Mouse (Mus musculus) forebrain, embryonic 13.5 days (tissue): Measurements from ENCODE around the gene Kras. TPM values are rescaled to one million over a fixed set of nuclear protein-coding genes. Genes with fewer than 3 reads are reported as not detected.

Experiments
- ATAC-seq: fragments of 200-750 bp; cut with Nextera tagmentation; 2 replicates; pipeline ENCODE4 v1.8.0; 2017
- H3K27ac ChIP-seq: fragments of 300-500 bp; sonication (generic); 2 replicates; pipeline ENCODE4 v1.5.1; 2015; ENCODE audit warnings: inconsistent platforms, mild to moderate bottlenecking, moderate library complexity
- H3K27me3 ChIP-seq: fragments of 300-500 bp; sonication (generic); 2 replicates; pipeline ENCODE4 v1.6.1; 2015; ENCODE audit warnings: mild to moderate bottlenecking, inconsistent platforms
- H3K36me3 ChIP-seq: fragments of 300-500 bp; sonication (generic); 2 replicates; pipeline ENCODE4 v1.6.1; 2015; ENCODE audit warnings: mild to moderate bottlenecking, inconsistent platforms; ENCODE audit not compliant: poor library complexity, severe bottlenecking
- H3K4me1 ChIP-seq: fragments of 300-500 bp; sonication (generic); 2 replicates; pipeline ENCODE4 v1.6.1; 2015; ENCODE audit warnings: inconsistent platforms
- H3K4me2 ChIP-seq: fragments of 300-500 bp; sonication (generic); 2 replicates; pipeline ENCODE4 v1.6.1; 2015; ENCODE audit warnings: inconsistent platforms, mild to moderate bottlenecking, moderate library complexity
- H3K4me3 ChIP-seq: fragments of 300-500 bp; sonication (generic); 2 replicates; pipeline ENCODE4 v1.5.1; 2015; ENCODE audit warnings: mild to moderate bottlenecking, inconsistent platforms
- H3K9ac ChIP-seq: fragments of 300-500 bp; sonication (generic); 2 replicates; pipeline ENCODE4 v1.6.1; 2015; ENCODE audit warnings: mild to moderate bottlenecking, inconsistent platforms
- H3K9me3 ChIP-seq: fragments of 300-500 bp; sonication (generic); replicated peaks from 2 replicates; pipeline ENCODE4 v1.6.1; 2016; ENCODE audit warnings: inconsistent platforms
- WGBS: fragments of 180-500 bp; shearing (Covaris S2); methylation state at CpG from one replicate; pipeline ENCODE4 v1.1.7; 2015; 5-methylcytosine and 5-hydroxymethylcytosine counted together
- polyA plus RNA-seq: library from polyadenylated mRNA; unstranded; fragments of >200 nt; fragmentation: Nextera tagmentation; extraction: Ambion mirVana; gene quantifications from 2 replicates; pipeline ENCODE4 v1.2.1, GENCODE M21; 2015

The Kras gene
- polyA plus RNA-seq, 1 experiment from 2014 or later: 107 TPM

DNA sequence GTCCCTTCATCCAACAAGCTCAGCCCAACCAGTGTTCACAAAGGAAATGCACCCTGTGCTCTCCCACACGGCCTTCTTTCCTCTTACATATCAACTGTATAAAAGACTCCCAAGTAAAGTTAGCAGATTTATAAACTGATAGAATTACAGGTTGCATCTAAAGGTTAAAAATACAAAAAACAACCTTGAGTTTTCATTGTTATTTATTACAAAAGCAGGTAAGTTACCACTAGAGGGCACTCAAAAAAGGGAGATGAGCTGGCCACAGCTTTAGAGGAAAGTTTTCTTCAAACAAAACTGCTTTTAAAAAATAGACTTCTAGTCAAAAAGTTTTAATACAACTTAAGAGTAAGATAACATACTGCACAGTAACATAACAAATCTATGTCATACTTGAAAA lies 7.5 kb downstream of the Kras start:
- no peak for ATAC-seq
- Histone ChIP-seq H3K9ac (no peak overlapping the region), H3K4me2 (no peak overlapping the region), H3K27me3 (no peaks in the 10 kb centered on the region), H3K36me3 (peaks cover 37% of the 10 kb centered on the region), H3K4me1 (peaks cover 5% of the 10 kb centered on the region), H3K4me3 (no peak overlapping the region), H3K9me3 (no peaks in the 10 kb centered on the region), H3K27ac (no peak overlapping the region)
- 57% methylated on average over 1 of the region's 1 CpGs for WGBS

DNA sequence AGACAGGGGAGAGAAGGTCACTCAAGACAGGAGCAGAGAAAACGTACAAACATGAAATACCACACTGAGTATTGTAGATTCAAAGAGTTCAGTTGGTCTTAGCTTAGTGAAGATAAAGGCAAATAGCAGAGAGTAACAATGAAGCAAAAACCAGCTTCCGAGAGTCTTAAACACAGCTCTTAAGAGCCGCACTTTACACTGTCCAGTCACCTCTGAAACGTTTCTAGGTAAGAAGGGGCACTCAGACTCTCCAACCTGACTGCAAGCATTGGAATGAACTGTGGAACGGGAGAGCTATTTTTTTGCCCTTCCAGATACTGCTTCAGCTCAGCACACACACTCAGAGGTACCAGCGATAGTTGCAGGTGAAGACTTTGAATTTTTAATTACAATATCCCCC lies 9.8 kb downstream of the Kras start:
- no peak for ATAC-seq
- Histone ChIP-seq H3K9me3 (no peaks in the 10 kb centered on the region), H3K36me3 (peaks cover 33% of the 10 kb centered on the region), H3K4me2 (no peak overlapping the region), H3K9ac (no peak overlapping the region), H3K4me1 (no peaks in the 10 kb centered on the region), H3K27me3 (no peaks in the 10 kb centered on the region), H3K27ac (no peak overlapping the region), H3K4me3 (no peak overlapping the region)
- 92% methylated on average over 6 of the region's 6 CpGs for WGBS

DNA sequence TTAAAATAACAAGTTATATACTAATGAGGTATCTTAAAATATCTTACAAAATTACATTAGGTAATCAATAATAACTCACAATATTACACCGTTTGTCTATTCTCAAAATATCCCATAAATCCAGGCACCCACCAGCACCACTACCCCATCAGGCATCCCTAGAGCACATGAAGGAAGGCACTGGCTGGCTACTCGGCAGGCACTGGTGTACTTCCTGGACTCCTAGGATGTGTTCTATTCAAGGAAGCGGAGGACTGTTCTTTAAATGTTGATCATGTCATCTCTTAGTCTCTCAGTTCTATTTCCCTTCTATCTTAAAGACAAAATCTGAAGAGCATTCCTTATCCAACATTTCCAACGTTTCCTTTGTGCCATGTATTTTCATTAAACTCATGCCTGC lies 12.9 kb downstream of the Kras start:
- H3K4me3 ChIP-seq: no peak overlapping the region
- ATAC-seq: no peak
- H3K9me3 ChIP-seq: no peaks in the 10 kb centered on the region
- WGBS: 83% methylated on average over 4 of the region's 4 CpGs
- H3K27ac ChIP-seq: no peak overlapping the region
- H3K27me3 ChIP-seq: no peaks in the 10 kb centered on the region
- peaks cover 30% of the 10 kb centered on the region for H3K36me3 ChIP-seq
- H3K4me2 ChIP-seq: no peak overlapping the region
- no peaks in the 10 kb centered on the region for H3K4me1 ChIP-seq
- no peak overlapping the region for H3K9ac ChIP-seq

DNA sequence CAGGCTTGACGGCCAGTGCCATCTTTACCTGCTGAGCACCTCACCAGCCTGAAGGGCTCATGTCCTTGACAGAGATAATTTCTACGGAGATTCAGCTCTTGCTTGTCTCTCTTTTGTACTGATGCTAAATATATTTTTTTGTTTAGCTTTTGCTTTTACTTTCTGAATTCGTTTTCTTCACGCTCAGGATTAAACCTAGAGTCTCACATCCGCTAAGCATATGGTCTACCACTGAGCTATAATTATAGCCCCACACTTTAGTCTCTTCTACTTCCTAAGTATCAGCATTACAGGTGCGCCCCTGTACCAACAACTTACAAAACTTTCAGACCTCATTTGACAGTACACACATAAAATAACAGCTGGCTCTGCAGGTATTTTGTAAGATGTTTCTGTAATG lies 14.7 kb downstream of the Kras start:
- H3K9ac ChIP-seq: no peak overlapping the region
- 92% methylated on average over 6 of the region's 6 CpGs for WGBS
- H3K9me3 ChIP-seq: no peaks in the 10 kb centered on the region
- ATAC-seq: no peak
- H3K4me3 ChIP-seq: no peak overlapping the region
- no peaks in the 10 kb centered on the region for H3K4me1 ChIP-seq
- H3K27ac ChIP-seq: no peak overlapping the region
- peaks cover 29% of the 10 kb centered on the region for H3K36me3 ChIP-seq
- H3K27me3 ChIP-seq: no peaks in the 10 kb centered on the region
- no peak overlapping the region for H3K4me2 ChIP-seq

DNA sequence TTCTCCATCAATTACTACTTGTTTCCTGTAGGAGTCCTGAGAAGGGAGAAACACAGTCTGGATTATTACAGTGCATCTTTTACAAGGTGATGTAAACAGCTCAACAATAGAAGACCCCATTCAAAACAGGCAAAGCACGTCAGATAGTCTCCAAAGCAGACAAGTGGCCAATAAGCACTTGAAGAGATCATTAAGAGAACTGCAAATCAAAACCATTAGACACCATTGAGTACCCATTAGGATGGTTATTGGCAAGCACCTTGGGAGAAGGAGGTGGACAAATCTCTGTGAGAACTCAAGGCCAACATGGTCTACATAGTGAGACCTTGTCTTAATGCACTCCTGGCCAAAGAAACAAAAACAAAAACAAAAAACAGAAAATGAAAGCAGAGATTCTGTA lies 15.6 kb downstream of the Kras start:
- Histone ChIP-seq H3K9ac (no peak overlapping the region), H3K27me3 (no peaks in the 10 kb centered on the region), H3K4me2 (no peak overlapping the region), H3K4me3 (no peak overlapping the region), H3K4me1 (no peaks in the 10 kb centered on the region), H3K9me3 (no peaks in the 10 kb centered on the region), H3K36me3 (peaks cover 27% of the 10 kb centered on the region), H3K27ac (no peak overlapping the region)
- no peak for ATAC-seq
- WGBS: 51% methylated on average over 1 of the region's 1 CpGs

DNA sequence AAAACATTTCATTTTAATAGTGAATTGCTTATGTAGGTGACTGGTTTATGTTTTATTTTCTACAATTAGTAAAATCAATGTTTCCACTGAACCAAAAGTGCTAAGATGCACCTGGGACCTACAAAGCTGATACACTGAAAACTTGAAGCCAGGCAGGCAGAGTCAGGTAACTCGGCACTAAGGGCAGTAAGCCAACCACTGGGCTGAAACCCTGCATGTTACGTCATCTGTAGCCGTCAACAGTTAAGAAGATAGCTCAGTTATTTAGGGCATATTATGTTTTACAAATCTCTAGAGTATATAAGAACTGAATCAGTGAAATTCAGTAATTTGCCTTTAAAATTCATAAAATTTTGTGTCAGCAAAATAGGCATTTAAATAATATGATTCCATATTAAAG lies 23.7 kb downstream of the Kras start:
- H3K4me1 ChIP-seq: no peaks in the 10 kb centered on the region
- H3K9ac ChIP-seq: no peak overlapping the region
- no peak overlapping the region for H3K4me2 ChIP-seq
- H3K27ac ChIP-seq: no peak overlapping the region
- 94% methylated on average over 3 of the region's 3 CpGs for WGBS
- no peak overlapping the region for H3K4me3 ChIP-seq
- ATAC-seq: no peak
- H3K9me3 ChIP-seq: no peaks in the 10 kb centered on the region
- H3K27me3 ChIP-seq: no peaks in the 10 kb centered on the region
- peaks cover 25% of the 10 kb centered on the region for H3K36me3 ChIP-seq

DNA sequence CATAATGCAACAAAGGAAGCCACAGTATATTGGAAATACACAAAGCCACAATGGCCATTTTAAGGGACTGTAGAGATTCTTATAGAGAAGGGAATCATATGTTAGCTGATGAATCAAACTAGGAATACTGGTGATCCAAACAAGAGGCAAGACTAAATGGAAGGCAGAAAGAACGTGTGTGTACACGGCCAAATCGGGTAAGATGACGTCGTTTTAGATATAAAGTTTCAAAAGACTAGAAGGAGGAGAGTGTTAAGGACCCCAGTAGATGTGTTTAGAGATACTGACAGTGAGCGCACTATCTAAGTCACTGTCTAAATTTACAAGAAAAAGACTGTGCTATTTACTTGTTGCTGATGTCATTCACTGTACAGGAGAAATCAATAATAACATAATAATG lies 25.8 kb downstream of the Kras start:
- Histone ChIP-seq H3K9ac (no peak overlapping the region), H3K9me3 (no peaks in the 10 kb centered on the region), H3K36me3 (peaks cover 19% of the 10 kb centered on the region), H3K4me3 (no peak overlapping the region), H3K27ac (no peak overlapping the region), H3K4me2 (no peak overlapping the region), H3K27me3 (no peaks in the 10 kb centered on the region), H3K4me1 (no peaks in the 10 kb centered on the region)
- WGBS: 84% methylated on average over 6 of the region's 6 CpGs
- no peak for ATAC-seq

DNA sequence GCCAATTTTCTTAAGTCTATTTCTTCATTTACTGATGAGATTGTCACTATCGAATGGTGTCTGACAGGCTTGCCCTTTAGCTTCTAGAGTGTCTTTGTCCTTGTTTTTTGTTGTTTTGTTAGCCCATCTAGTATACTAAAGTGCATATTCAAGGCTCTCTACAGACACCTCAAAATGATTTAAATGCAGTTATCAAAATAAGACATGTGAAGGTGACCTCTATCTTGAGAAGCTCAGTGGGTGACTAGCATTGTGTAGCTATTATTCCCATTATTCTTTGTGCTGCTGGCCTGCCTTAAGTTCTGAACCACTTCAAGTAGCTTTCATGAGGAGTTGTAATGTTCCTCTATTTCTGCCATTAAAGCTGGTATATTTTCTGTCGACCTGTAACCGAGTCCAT lies 34.2 kb downstream of the Kras start:
- H3K9ac ChIP-seq: no peak overlapping the region
- H3K36me3 ChIP-seq: peaks cover 18% of the 10 kb centered on the region
- H3K4me1 ChIP-seq: peaks cover 8% of the 10 kb centered on the region
- no peaks in the 10 kb centered on the region for H3K27me3 ChIP-seq
- H3K27ac ChIP-seq: no peak overlapping the region
- ATAC-seq: no peak
- 88% methylated on average over 3 of the region's 3 CpGs for WGBS
- no peak overlapping the region for H3K4me3 ChIP-seq
- H3K4me2 ChIP-seq: no peak overlapping the region
- no peaks in the 10 kb centered on the region for H3K9me3 ChIP-seq

DNA sequence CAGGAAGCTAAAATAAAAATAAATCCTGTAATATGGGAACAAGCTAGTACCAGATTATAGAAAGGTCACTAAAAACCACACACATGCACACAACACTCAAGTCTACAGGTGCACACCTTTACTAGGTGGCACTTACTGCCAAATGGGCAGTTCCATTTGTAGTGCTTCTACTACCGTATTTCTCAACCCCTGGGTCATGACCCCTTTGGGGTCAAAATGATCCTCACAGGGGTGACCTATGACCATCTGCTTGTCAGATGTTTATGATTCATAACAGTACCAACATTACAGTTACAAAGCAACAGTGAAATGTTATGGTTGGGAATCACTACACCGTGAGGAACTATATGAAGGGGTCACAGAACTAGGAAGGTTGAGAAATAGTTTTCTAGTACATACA lies 36.1 kb downstream of the Kras start:
- no peak for ATAC-seq
- Histone ChIP-seq H3K4me1 (peaks cover 15% of the 10 kb centered on the region), H3K27ac (no peak overlapping the region), H3K27me3 (no peaks in the 10 kb centered on the region), H3K4me3 (no peak overlapping the region), H3K9ac (no peak overlapping the region), H3K36me3 (peaks cover 8% of the 10 kb centered on the region), H3K4me2 (no peak overlapping the region), H3K9me3 (no peaks in the 10 kb centered on the region)
- 90% methylated on average over 2 of the region's 2 CpGs for WGBS

DNA sequence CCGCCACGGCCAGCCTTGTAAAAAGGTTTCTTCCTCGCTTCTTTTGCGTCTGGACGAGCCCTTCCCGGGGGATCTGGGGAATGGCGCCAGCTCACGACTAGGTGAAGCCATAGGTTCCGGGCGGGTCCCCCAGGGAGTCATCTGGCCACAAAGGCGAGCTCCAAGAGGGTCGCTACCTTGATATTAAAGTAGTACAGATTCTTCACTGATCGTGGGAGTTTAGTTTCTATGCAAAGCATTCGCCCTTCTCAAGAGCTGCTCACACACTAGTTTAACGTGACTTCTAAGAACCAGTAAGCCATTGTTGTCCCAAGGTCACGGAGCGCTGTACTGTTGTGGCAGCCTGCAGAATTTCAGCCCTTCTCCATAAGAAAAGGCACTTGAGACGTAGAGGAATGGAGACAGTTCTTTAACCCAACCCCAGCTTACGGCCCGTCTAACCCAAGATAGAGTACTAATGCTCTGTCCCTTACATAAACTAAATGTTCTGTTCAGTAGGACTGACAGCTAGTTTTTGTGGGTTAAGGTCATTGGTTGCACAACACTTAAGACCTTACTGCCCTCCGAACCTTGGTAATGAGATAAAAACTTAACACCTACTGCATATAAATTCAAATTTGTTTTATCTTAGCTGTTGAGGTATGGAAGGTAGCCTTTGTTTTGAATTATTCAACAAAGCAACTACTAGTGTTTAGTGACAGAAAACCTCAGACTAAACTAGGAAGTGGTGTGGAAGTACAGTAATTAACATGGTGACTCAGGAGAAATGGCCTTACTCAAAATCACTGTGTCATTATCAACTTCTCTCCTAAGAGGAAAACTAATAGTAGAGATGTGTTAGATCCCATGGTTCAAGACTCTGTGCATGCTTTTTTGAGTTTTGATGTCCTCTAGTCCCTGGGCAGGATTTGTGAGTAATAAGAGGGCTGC lies 38.4 kb downstream of the Kras start:
- peaks cover 15% of the 10 kb centered on the region for H3K4me1 ChIP-seq
- no peaks in the 10 kb centered on the region for H3K27me3 ChIP-seq
- 4% methylated on average over 21 of the region's 21 CpGs for WGBS
- H3K36me3 ChIP-seq: no peaks in the 10 kb centered on the region
- ATAC-seq: peak; percentile 44; the same call in 1 of the 2 replicates
- peak overlapping the region; percentile 76 for H3K4me3 ChIP-seq
- H3K9ac ChIP-seq: peak overlapping the region; percentile 85
- H3K4me2 ChIP-seq: peak overlapping the region; percentile 83
- no peaks in the 10 kb centered on the region for H3K9me3 ChIP-seq
- H3K27ac ChIP-seq: peak overlapping the region; percentile 94

DNA sequence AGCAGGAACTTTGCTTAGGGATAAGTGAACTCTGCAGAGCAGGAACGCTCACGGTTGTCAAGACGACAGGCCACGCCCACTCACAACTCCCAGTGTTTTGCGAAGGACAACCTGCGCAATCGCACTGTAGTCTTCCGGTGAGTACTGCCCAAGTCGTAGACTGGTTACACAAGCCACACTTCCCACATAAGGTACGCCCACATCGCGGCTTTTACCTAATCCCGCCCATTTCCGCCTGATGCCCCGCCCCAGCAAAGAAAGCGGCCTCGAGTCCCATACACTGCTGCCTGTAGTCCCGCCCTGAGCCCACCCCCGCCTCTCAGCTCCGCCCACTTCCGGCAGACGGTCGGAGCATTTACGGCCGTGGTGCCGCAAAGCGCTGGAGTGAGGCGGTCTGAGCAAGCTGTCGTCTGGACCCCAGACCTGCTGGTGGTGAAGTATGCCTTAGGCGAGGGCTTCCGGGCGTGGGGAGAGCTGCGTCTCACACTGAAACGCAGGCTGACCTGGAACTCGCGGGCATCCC lies 39.2 kb downstream of the Kras start, which contains the start of the genes Casc1 and Etfrf1:
TSS of gene Casc1 (minus strand) at position 190 of the 523 bp plus-strand sequence.
TSS of gene Etfrf1 (plus strand) at position 319 of the 523 bp plus-strand sequence.
- Histone ChIP-seq H3K9me3 (no peaks in the 10 kb centered on the region), H3K9ac (peak within 1 kb of the TSS; percentile 85), H3K4me2 (peak within 1 kb of the TSS; percentile 83), H3K27me3 (no peaks in the 10 kb centered on the region), H3K36me3 (no peaks in the 10 kb centered on the region), H3K4me3 (peak within 1 kb of the TSS; percentile 76), H3K4me1 (peaks cover 15% of the 10 kb centered on the region), H3K27ac (peak within 1 kb of the TSS; percentile 94)
- peak; percentile 100 for ATAC-seq
- WGBS: under 1% methylated on average over 36 of the region's 36 CpGs

DNA sequence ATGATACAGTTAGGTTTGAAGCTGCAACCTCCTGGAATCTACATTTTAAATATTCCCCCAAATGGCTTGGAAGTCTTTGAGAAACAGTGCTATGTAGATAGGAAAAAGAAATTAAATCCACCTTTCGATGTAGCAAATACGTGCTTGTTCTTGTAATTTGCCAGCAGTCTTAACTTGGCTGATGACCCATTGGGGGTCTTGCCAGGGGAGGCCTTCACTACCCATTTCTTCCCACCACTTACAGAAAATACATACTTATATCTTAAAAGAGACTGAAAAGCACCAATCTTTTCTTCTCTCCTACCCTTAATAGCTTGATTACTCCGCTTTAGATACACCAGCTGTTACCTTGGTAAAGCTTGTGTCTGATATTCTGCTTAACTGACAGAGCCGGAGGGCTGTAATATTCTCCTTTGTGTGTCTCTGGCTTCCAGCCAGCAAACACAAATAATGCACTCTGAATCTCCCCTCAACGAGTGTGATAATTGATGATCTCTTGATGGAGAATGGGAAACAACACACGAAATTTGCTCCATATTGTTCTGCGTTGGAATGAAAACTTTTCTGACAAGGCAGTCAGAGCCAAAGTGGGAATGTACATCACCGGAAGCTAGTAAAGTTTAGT lies 39.9 kb downstream of the Kras start:
- ATAC-seq: peak; percentile 3
- Histone ChIP-seq H3K9ac (no peak overlapping the region), H3K4me2 (peak overlapping the region; percentile 83), H3K27ac (peak overlapping the region; percentile 5; the same call in 1 of the 2 replicates), H3K36me3 (no peaks in the 10 kb centered on the region), H3K9me3 (no peaks in the 10 kb centered on the region), H3K4me3 (peak overlapping the region; percentile 76), H3K4me1 (peaks cover 15% of the 10 kb centered on the region), H3K27me3 (no peaks in the 10 kb centered on the region)
- 29% methylated on average over 8 of the region's 8 CpGs for WGBS
